Mouse (Mus musculus) brain, embryonic 14.5 days (tissue): ENCODE data around the gene Klhdc7b.

Experiments
- CTCF ChIP-seq: fragments of 200-500 bp; IDR thresholded peaks from 2 replicates; pipeline ENCODE4 v1.5.1; 2012; ENCODE audit warnings: inconsistent platforms, mild to moderate bottlenecking, moderate library complexity, borderline replicate concordance; ENCODE audit not compliant: insufficient read depth, insufficient read length; ENCODE audit errors: extremely low read depth
- POLR2A ChIP-seq: fragments of 200-500 bp; IDR thresholded peaks from 2 replicates; pipeline ENCODE4 v1.6.1; 2012; ENCODE audit warnings: mild to moderate bottlenecking, inconsistent platforms, borderline replicate concordance; ENCODE audit not compliant: poor library complexity, insufficient read depth, insufficient read length, severe bottlenecking; ENCODE audit errors: extremely low read depth

DNA sequence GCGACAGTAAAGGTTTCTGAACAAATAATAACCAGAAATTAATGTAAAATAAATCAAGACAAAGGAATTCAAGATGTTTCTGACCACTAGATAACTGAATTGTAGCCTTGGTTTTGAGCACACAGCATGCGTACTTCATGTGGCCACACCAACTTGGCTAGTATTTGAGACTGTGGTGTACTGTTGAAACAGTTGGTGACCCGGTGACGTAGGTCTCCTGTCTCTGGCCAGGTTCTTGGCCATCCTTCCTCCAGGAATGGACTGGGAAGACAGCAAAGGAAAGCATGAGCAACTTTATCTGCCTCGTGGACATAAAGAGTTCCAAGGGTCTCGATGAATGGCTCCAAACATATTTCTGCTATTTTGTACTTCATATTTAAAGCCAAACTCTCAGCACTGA is 47.1 kb downstream of the Klhdc7b start:
- no peak for TF ChIP-seq POLR2A
- no peak for TF ChIP-seq CTCF
